Mouse (Mus musculus): ENCODE measurements around the gene Ankrd52. TPM values are rescaled to one million over a fixed set of nuclear protein-coding genes. Genes with fewer than 3 reads are reported as not detected.
A peak's percentile ranks its signal among the peaks of the same experiment; 100 is the strongest.

Ankrd52 gene
- polyA plus RNA-seq, 1 experiment from 2014 or later: 6.2 TPM

- Histone ChIP-seq H3K9me3 (replicated peaks; ENCODE audit: low read length) (no peaks in the 10 kb centered on the region), H3K36me3 (ENCODE audit: insufficient read depth, low read length) (peaks cover 30% of the 10 kb centered on the region), H3K4me1 (replicated peaks; ENCODE audit: insufficient read depth, low read length) (no peaks in the 10 kb centered on the region), H3K4me2 (ENCODE audit: low read length) (no peak overlapping the region), H3K4me3 (replicated peaks; ENCODE audit: low read depth, low read length) (no peak overlapping the region), H3K27me3 (ENCODE audit: insufficient read depth, low read length) (no peaks in the 10 kb centered on the region), H3K9ac (ENCODE audit: low read depth, low read length) (no peak overlapping the region), H3K27ac (peak overlapping the region; percentile 70)
- TF ChIP-seq CTCF (IDR thresholded peaks at IDR 0.05; ENCODE audit: low read depth): no peak
- DNase-seq (ENCODE audit: low spot score) (peak; percentile 91), ATAC-seq (replicated peaks; ENCODE audit: low FRiP score, low read depth) (peak; percentile 79)
- 8% methylated on average over 7 of the region's 7 CpGs for WGBS
Observed at GRCm38 (mm10) chr10:128424604-128425003, 47.7 kb downstream of the Ankrd52 start.

GRCm38 (mm10) chr10:128425260-128425659 is 48.3 kb downstream of the Ankrd52 start:
- Histone ChIP-seq H3K9me3 (replicated peaks; ENCODE audit: low read length) (no peaks in the 10 kb centered on the region), H3K27me3 (ENCODE audit: insufficient read depth, low read length) (no peaks in the 10 kb centered on the region), H3K9ac (ENCODE audit: low read depth, low read length) (no peak overlapping the region), H3K4me1 (replicated peaks; ENCODE audit: insufficient read depth, low read length) (no peaks in the 10 kb centered on the region), H3K4me2 (ENCODE audit: low read length) (no peak overlapping the region), H3K27ac (peak overlapping the region; percentile 70), H3K4me3 (replicated peaks; ENCODE audit: low read depth, low read length) (no peak overlapping the region), H3K36me3 (ENCODE audit: insufficient read depth, low read length) (peaks cover 35% of the 10 kb centered on the region)
- DNase-seq (ENCODE audit: low spot score) (no peak), ATAC-seq (replicated peaks; ENCODE audit: low FRiP score, low read depth) (no peak)
- WGBS: 56% methylated on average over 3 of the region's 3 CpGs
- no peak for TF ChIP-seq CTCF (IDR thresholded peaks at IDR 0.05; ENCODE audit: low read depth)

- H3K36me3 ChIP-seq (ENCODE audit: insufficient read depth, low read length): peaks cover 23% of the 10 kb centered on the region
- H3K9ac ChIP-seq (ENCODE audit: low read depth, low read length): no peak overlapping the region
- no peak for ATAC-seq (replicated peaks; ENCODE audit: low FRiP score, low read depth)
Observed at GRCm38 (mm10) chr10:128429052-128429451, 52.1 kb downstream of the Ankrd52 start.

GRCm38 (mm10) chr10:128429454-128429853 is 52.5 kb downstream of the Ankrd52 start:
- Histone ChIP-seq H3K4me1 (replicated peaks; ENCODE audit: insufficient read depth, low read length) (no peaks in the 10 kb centered on the region), H3K27ac (no peak overlapping the region), H3K9ac (ENCODE audit: low read depth, low read length) (no peak overlapping the region), H3K4me2 (ENCODE audit: low read length) (no peak overlapping the region), H3K9me3 (replicated peaks; ENCODE audit: low read length) (no peaks in the 10 kb centered on the region), H3K4me3 (replicated peaks; ENCODE audit: low read depth, low read length) (no peak overlapping the region), H3K27me3 (ENCODE audit: insufficient read depth, low read length) (no peaks in the 10 kb centered on the region), H3K36me3 (ENCODE audit: insufficient read depth, low read length) (peaks cover 23% of the 10 kb centered on the region)
- 85% methylated on average over 4 of the region's 4 CpGs for WGBS
- DNase-seq (ENCODE audit: low spot score) (no peak), ATAC-seq (replicated peaks; ENCODE audit: low FRiP score, low read depth) (no peak)
- TF ChIP-seq CTCF (IDR thresholded peaks at IDR 0.05; ENCODE audit: low read depth): no peak

More at GRCm38 (mm10) chr10:128429052-128429451, 52.1 kb downstream of the Ankrd52 start:
- TF ChIP-seq CTCF (IDR thresholded peaks at IDR 0.05; ENCODE audit: low read depth): no peak
- no peak overlapping the region for H3K4me2 ChIP-seq (ENCODE audit: low read length)
- no peak for DNase-seq (ENCODE audit: low spot score)
- H3K4me1 ChIP-seq (replicated peaks; ENCODE audit: insufficient read depth, low read length): no peaks in the 10 kb centered on the region
- WGBS: 82% methylated on average over 5 of the region's 5 CpGs
- H3K4me3 ChIP-seq (replicated peaks; ENCODE audit: low read depth, low read length): no peak overlapping the region
- H3K9me3 ChIP-seq (replicated peaks; ENCODE audit: low read length): no peaks in the 10 kb centered on the region
- H3K27ac ChIP-seq: no peak overlapping the region
- H3K27me3 ChIP-seq (ENCODE audit: insufficient read depth, low read length): no peaks in the 10 kb centered on the region

GRCm38 (mm10) chr10:128433417-128433816 is 56.5 kb downstream of the Ankrd52 start:
- ATAC-seq (replicated peaks; ENCODE audit: low FRiP score, low read depth): peak; percentile 29
- Histone ChIP-seq H3K36me3 (ENCODE audit: insufficient read depth, low read length) (peaks cover 47% of the 10 kb centered on the region), H3K4me1 (replicated peaks; ENCODE audit: insufficient read depth, low read length) (no peaks in the 10 kb centered on the region), H3K9me3 (replicated peaks; ENCODE audit: low read length) (no peaks in the 10 kb centered on the region), H3K27me3 (ENCODE audit: insufficient read depth, low read length) (no peaks in the 10 kb centered on the region), H3K9ac (ENCODE audit: low read depth, low read length) (no peak overlapping the region), H3K4me3 (replicated peaks; ENCODE audit: low read depth, low read length) (no peak overlapping the region), H3K4me2 (ENCODE audit: low read length) (no peak overlapping the region), H3K27ac (peak overlapping the region; percentile 20; the same call in 1 of the 2 replicates)
- WGBS: 63% methylated on average over 2 of the region's 2 CpGs
- no peak for TF ChIP-seq CTCF (IDR thresholded peaks at IDR 0.05; ENCODE audit: low read depth)
- DNase-seq (ENCODE audit: low spot score): no peak

- Histone ChIP-seq H3K4me1 (replicated peaks; ENCODE audit: insufficient read depth, low read length) (no peaks in the 10 kb centered on the region), H3K9ac (ENCODE audit: low read depth, low read length) (no peak overlapping the region), H3K4me3 (replicated peaks; ENCODE audit: low read depth, low read length) (no peak overlapping the region), H3K4me2 (ENCODE audit: low read length) (no peak overlapping the region), H3K36me3 (ENCODE audit: insufficient read depth, low read length) (peaks cover 40% of the 10 kb centered on the region), H3K9me3 (replicated peaks; ENCODE audit: low read length) (no peaks in the 10 kb centered on the region), H3K27me3 (ENCODE audit: insufficient read depth, low read length) (no peaks in the 10 kb centered on the region), H3K27ac (peak overlapping the region; percentile 75)
- no peak for DNase-seq (ENCODE audit: low spot score)
- TF ChIP-seq CTCF (IDR thresholded peaks at IDR 0.05; ENCODE audit: low read depth): no peak
- no peak for ATAC-seq (replicated peaks; ENCODE audit: low FRiP score, low read depth)
- 59% methylated on average over 10 of the region's 10 CpGs for WGBS
Observed at GRCm38 (mm10) chr10:128434681-128435080, 57.8 kb downstream of the Ankrd52 start.

All from kidney, postnatal 0 days (tissue).